Mouse (Mus musculus) E14TG2a.4 (cell line): ENCODE results near the gene Ltbp3.

Experiments used
- H3K27me3 ChIP-seq: 2 replicates; pipeline ENCODE4 v1.6.1; 2014; ENCODE audit warnings: low read length, control low read depth; ENCODE audit not compliant: insufficient read depth
- H3K36me3 ChIP-seq: 2 replicates; pipeline ENCODE4 v1.6.1; 2014; ENCODE audit warnings: low read length, control low read depth; ENCODE audit not compliant: insufficient read depth
- H3K4me1 ChIP-seq: replicated peaks from 2 replicates; pipeline ENCODE4 v1.6.1; 2014; ENCODE audit warnings: low read depth, low read length, control low read depth
- H3K4me3 ChIP-seq: replicated peaks from 2 replicates; pipeline ENCODE4 v1.5.1; 2014; ENCODE audit warnings: mild to moderate bottlenecking, low read length
- H3K9me3 ChIP-seq: 2 replicates; pipeline ENCODE4 v1.6.1; 2014; ENCODE audit warnings: low read length, control low read depth
- CTCF ChIP-seq: conservative IDR thresholded peaks from 2 replicates; pipeline ENCODE4 v1.5.1; 2014; ENCODE audit warnings: low read length
- NANOG ChIP-seq: IDR thresholded peaks from 2 replicates; pipeline ENCODE4 v1.6.1; 2014; ENCODE audit warnings: borderline replicate concordance, low read length, mixed read lengths
- POU5F1 ChIP-seq: IDR thresholded peaks from 2 replicates; pipeline ENCODE4 v1.6.1; 2014; ENCODE audit warnings: low read length, borderline replicate concordance

Gene Ltbp3

DNA sequence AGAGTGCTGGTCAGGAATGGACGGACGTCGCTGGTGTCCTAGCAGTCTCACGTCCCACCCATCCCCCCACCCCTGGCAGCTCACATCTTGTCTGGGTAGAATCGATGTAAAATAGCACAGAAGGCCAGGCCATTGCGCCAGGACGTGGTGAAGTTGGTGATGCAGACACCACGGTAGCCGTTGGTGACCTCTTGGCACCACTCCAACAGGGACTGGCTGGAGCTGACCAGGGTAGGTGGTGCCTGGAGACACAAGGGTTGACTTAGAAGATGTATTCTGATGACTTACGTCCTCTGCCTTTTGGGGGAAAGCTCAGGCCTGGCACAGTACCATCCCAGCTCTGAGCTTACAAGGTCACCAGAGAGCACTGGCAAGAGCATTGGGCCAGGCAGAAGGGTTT, 23.7 kb upstream of the Ltbp3 start:
- Histone ChIP-seq H3K36me3 (peaks cover 26% of the 10 kb centered on the region), H3K27me3 (peaks cover 32% of the 10 kb centered on the region), H3K4me3 (no peak overlapping the region), H3K4me1 (peaks cover 56% of the 10 kb centered on the region), H3K9me3 (no peaks in the 10 kb centered on the region)
- TF ChIP-seq POU5F1 = no peak
- no peak for TF ChIP-seq CTCF
- no peak for TF ChIP-seq NANOG

GRCm38 (mm10) chr19:5721233-5721632, 19.5 kb upstream of the Ltbp3 start:
- Histone ChIP-seq H3K27me3 (peaks cover 45% of the 10 kb centered on the region), H3K4me3 (no peak overlapping the region), H3K36me3 (peaks cover 26% of the 10 kb centered on the region), H3K4me1 (peaks cover 46% of the 10 kb centered on the region), H3K9me3 (no peaks in the 10 kb centered on the region)
- TF ChIP-seq POU5F1 = no peak
- no peak for TF ChIP-seq NANOG
- no peak for TF ChIP-seq CTCF

- Histone ChIP-seq H3K27me3 (peaks cover 48% of the 10 kb centered on the region), H3K4me1 (peaks cover 49% of the 10 kb centered on the region), H3K4me3 (no peak overlapping the region), H3K36me3 (peaks cover 26% of the 10 kb centered on the region), H3K9me3 (no peaks in the 10 kb centered on the region)
- TF ChIP-seq CTCF = no peak
- TF ChIP-seq NANOG = no peak
- no peak for TF ChIP-seq POU5F1
Observed at GRCm38 (mm10) chr19:5722848-5723425, 17.8 kb upstream of the Ltbp3 start.

DNA sequence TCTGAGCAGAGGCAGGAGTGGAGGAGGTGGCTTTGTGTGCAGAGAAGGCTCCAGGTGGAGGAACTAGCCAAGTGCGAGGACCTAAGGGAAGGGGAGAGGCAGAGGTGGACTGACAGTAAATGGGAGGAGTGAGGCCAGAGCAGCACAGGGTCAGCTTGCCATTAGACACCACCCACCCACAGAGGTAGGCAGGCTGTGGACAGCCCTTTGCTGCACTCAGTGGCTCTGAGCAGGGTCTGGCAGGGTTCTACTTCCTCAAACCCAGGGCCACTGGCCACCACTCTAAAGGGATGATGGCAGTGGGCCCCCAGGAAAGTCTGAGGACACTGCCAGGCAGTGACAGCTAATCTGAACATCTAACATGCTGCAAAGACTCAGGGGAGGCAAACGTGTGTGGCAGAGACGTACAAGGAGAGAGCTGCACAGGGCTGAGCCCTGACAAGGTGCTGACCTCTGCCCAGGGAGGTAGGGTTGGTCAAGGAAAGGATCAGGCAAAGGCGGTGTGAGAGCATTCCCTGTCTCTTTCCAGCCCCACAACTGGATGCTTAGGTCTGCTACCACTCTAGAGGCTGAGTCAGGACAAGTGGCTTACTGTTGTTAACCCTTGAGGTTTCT, 16.7 kb upstream of the Ltbp3 start:
- no peaks in the 10 kb centered on the region for H3K9me3 ChIP-seq

DNA sequence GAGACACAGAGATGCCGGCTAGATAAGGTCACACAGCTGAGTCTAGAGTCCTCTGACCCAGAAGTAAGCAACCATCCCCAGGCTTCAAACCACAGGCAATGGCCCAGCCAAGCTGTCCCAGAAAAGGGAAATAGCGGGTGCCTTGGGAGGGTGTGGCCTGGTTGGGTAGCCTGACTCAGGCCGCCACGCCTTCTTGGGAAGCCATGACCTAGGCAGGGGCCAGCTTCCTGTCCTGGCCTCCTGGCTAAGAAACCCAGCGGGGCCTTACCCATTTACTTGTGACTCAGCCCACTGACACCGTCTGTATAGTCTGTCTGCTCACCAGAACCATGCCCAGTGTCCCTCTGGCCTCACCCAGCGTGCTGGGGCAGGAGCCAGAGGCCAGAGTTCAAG, 16.2 kb upstream of the Ltbp3 start:
- H3K4me1 ChIP-seq = peaks cover 61% of the 10 kb centered on the region
- peaks cover 26% of the 10 kb centered on the region for H3K36me3 ChIP-seq
- H3K4me3 ChIP-seq = no peak overlapping the region
- no peaks in the 10 kb centered on the region for H3K9me3 ChIP-seq
- peaks cover 43% of the 10 kb centered on the region for H3K27me3 ChIP-seq
- no peak for TF ChIP-seq NANOG

More for the DNA sequence above, 16.7 kb upstream of the Ltbp3 start:
- TF ChIP-seq POU5F1 = no peak
- TF ChIP-seq CTCF = no peak
- no peak for TF ChIP-seq NANOG
- H3K36me3 ChIP-seq = peaks cover 31% of the 10 kb centered on the region
- peaks cover 60% of the 10 kb centered on the region for H3K4me1 ChIP-seq
- H3K4me3 ChIP-seq = no peak overlapping the region
- H3K27me3 ChIP-seq = peaks cover 47% of the 10 kb centered on the region

GRCm38 (mm10) chr19:5725029-5725707, 15.5 kb upstream of the Ltbp3 start:
- peak overlapping the region; percentile 71 for H3K4me3 ChIP-seq

GRCm38 (mm10) chr19:5725767-5726515, 14.8 kb upstream of the Ltbp3 start, which contains the start of gene Ehbp1l1:
Ehbp1l1 (minus strand) TSS chr19:5726317.
- Histone ChIP-seq H3K4me1 (peaks cover 70% of the 10 kb centered on the region), H3K36me3 (peaks cover 26% of the 10 kb centered on the region), H3K4me3 (peak within 1 kb of the TSS; percentile 71), H3K9me3 (no peaks in the 10 kb centered on the region), H3K27me3 (peaks cover 43% of the 10 kb centered on the region)
- no peak for TF ChIP-seq POU5F1
- TF ChIP-seq CTCF = no peak
- TF ChIP-seq NANOG = no peak

More at GRCm38 (mm10) chr19:5725029-5725707, 15.5 kb upstream of the Ltbp3 start:
- H3K4me1 ChIP-seq = peaks cover 67% of the 10 kb centered on the region
- H3K27me3 ChIP-seq = peaks cover 43% of the 10 kb centered on the region
- H3K36me3 ChIP-seq = peaks cover 26% of the 10 kb centered on the region
- H3K9me3 ChIP-seq = no peaks in the 10 kb centered on the region
- TF ChIP-seq NANOG (no peak), CTCF (no peak), POU5F1 (no peak)

DNA sequence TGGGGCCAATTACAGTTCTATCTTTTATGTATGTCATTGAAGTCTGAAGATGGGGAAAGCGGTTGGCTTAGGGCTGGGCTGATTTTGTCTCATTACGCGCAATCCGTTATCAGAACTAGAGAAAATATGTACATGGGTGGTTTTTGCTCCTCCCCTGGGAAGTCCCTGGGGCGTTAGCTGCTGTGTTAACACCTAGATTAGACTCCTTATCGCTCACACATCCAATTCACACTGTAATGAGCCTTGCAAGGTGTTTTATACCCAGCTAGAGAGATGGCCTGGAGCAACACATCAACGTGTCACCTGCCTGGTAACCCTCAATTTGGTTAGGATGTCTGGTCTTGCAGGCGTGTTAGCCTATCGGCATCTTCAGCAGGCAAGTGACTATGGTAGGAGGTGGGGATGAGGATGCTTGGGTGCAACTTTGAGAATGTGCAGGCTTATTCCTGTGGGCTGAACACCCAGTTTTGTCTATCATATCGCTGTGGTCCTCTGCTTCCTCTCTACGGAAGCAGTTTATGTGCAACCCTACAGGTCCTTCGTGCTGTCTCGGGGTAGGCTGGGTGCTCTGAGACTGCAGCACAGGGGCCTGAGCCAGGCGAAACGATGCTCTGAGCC, 13.6 kb upstream of the Ltbp3 start:
- Histone ChIP-seq H3K36me3 (peaks cover 22% of the 10 kb centered on the region), H3K27me3 (peaks cover 43% of the 10 kb centered on the region), H3K4me1 (peaks cover 70% of the 10 kb centered on the region), H3K4me3 (peak overlapping the region; percentile 58), H3K9me3 (no peaks in the 10 kb centered on the region)
- TF ChIP-seq POU5F1 = no peak
- TF ChIP-seq NANOG = no peak
- no peak for TF ChIP-seq CTCF
